Mouse (Mus musculus) mature B cell (primary cell): ENCODE measurements around the gene Gm10203.

Source experiments
- in situ Hi-C: fragments of 300-500 bp; cut with MboI; formaldehyde crosslinking; loops from 2 replicates; pipeline ENCODE4 v1.14.3; 2019

Gm10203 gene

GRCm38 (mm10) chr6:149179064-149179463 is 49.1 kb downstream of the Gm10203 start:
- in situ Hi-C loops = no loop called here
